Mouse (Mus musculus) forebrain, embryonic 16.5 days (tissue): Measurements from ENCODE around the gene Krtap19-2. TPM values are rescaled to one million over a fixed set of nuclear protein-coding genes. Genes with fewer than 3 reads are reported as not detected.

Experiments used
- ATAC-seq: fragments of 200-750 bp; cut with Nextera tagmentation; 2 replicates; pipeline ENCODE4 v1.8.0; 2017; ENCODE audit warnings: mild to moderate bottlenecking, moderate library complexity
- H3K27ac ChIP-seq: fragments of 300-500 bp; sonication (generic); 2 replicates; pipeline ENCODE4 v1.5.1; 2014; ENCODE audit warnings: low read length, control low read depth
- H3K27me3 ChIP-seq: fragments of 300-500 bp; sonication (generic); replicated peaks from 2 replicates; pipeline ENCODE4 v1.6.1; 2014; ENCODE audit warnings: low read length; ENCODE audit not compliant: control insufficient read depth, insufficient read depth
- H3K36me3 ChIP-seq: fragments of 300-500 bp; sonication (generic); 2 replicates; pipeline ENCODE4 v1.6.1; 2014; ENCODE audit not compliant: control insufficient read depth, insufficient read depth
- H3K4me1 ChIP-seq: fragments of 300-500 bp; sonication (generic); replicated peaks from 2 replicates; pipeline ENCODE4 v1.6.1; 2014; ENCODE audit warnings: low read length; ENCODE audit not compliant: control insufficient read depth, insufficient read depth
- H3K4me2 ChIP-seq: fragments of 300-500 bp; sonication (generic); 2 replicates; pipeline ENCODE4 v1.6.1; 2014; ENCODE audit warnings: mild to moderate bottlenecking, low read length, control low read depth
- H3K4me3 ChIP-seq: fragments of 300-500 bp; sonication (generic); replicated peaks from 2 replicates; pipeline ENCODE4 v1.5.1; 2014; ENCODE audit warnings: mild to moderate bottlenecking, low read length, control low read depth
- H3K9ac ChIP-seq: fragments of 300-500 bp; sonication (generic); replicated peaks from 2 replicates; pipeline ENCODE4 v1.6.1; 2014; ENCODE audit warnings: low read depth, low read length, control low read depth
- H3K9me3 ChIP-seq: fragments of 300-500 bp; sonication (generic); 2 replicates; pipeline ENCODE4 v1.6.1; 2016; ENCODE audit warnings: low read length; ENCODE audit not compliant: control insufficient read depth
- WGBS: fragments of 180-500 bp; shearing (Covaris S2); extraction: QIAGEN DNeasy Blood & Tissue Kit; methylation state at CpG from one replicate; pipeline ENCODE4 v1.1.7; 2014; 5-methylcytosine and 5-hydroxymethylcytosine counted together
- polyA plus RNA-seq: library from polyadenylated mRNA; unstranded; fragments of >200 nt; fragmentation: Nextera tagmentation; extraction: Ambion mirVana; gene quantifications from 2 replicates; pipeline ENCODE4 v1.2.1, GENCODE M21; 2015

Gene Krtap19-2
- polyA plus RNA-seq, 1 experiment from 2014 or later = not detected

DNA sequence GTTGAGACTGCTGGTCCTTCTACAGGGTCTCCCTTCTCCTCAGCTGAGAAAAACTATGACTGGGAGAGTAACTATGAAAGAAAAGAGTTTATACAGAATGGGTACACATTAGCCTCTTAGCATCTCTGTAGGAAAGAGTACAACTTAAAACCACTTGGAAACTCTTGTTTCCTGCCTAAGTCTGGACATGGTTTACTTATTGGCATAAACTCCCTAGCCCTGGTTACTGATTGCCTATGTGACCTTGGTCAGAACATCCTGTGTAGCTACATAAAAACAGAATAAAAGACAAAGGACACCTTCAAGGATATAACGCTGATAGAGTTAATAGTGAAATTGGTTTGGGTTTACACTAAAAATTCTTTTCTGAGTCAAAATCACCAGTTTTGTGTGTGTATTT, 26.7 kb downstream of the Krtap19-2 start:
- no peaks in the 10 kb centered on the region for H3K36me3 ChIP-seq
- no peak overlapping the region for H3K4me3 ChIP-seq
- no peak overlapping the region for H3K27ac ChIP-seq
- H3K4me2 ChIP-seq = no peak overlapping the region
- no peak for ATAC-seq
- no peaks in the 10 kb centered on the region for H3K9me3 ChIP-seq
- H3K4me1 ChIP-seq = no peaks in the 10 kb centered on the region
- WGBS = 96% methylated on average over 1 of the region's 1 CpGs
- no peaks in the 10 kb centered on the region for H3K27me3 ChIP-seq
- no peak overlapping the region for H3K9ac ChIP-seq

DNA sequence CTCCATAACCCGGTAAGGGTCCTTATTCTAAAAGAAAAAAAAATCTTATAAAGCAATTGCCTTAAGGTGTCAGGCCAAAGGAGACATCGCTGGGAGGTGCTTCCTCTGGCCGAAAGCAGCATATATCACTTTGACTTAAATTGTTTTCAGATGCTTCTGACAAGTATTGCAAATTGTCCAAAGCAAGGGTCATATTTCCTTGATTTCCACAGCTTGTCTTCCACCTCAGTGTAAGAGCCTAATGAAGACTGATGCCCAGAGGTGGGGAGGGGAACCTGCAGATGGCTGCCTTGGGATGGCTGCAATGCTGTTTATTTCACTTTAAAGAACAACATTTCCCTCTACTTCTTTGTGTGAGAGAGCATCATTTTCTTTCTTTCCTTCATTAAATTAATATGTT, 47.1 kb downstream of the Krtap19-2 start:
- WGBS = 68% methylated on average over 3 of the region's 3 CpGs
- no peaks in the 10 kb centered on the region for H3K27me3 ChIP-seq
- H3K36me3 ChIP-seq = no peaks in the 10 kb centered on the region
- H3K27ac ChIP-seq = no peak overlapping the region
- H3K9me3 ChIP-seq = no peaks in the 10 kb centered on the region
- ATAC-seq = no peak
- H3K4me3 ChIP-seq = no peak overlapping the region
- no peak overlapping the region for H3K4me2 ChIP-seq
- H3K4me1 ChIP-seq = no peaks in the 10 kb centered on the region
- no peak overlapping the region for H3K9ac ChIP-seq

DNA sequence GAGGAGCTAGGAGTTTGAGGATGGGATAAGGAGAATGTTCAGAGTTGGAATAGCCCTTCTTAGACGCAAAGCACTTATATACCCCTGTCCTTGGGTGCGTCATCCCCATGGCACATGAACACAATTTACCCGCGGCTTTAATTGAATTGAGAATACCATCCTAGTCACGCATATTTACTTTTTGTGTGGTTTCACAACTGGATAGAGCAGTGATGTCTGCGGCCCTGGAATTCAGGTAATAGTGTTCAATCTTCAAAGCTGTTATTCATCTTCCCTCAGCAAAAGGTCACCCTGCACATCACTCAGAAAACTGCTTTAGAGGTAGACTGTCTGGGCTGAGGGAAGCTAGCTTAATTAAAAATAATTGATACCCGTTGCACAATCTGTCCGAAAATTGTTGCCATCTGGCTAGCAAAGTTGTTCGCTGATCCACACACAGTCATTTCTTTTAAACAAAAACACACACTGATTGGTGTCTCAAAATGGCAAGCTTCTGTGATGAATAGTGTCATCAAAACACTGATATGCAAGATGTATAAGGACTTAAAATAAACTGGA, 47.9 kb downstream of the Krtap19-2 start, which contains the start of gene Krtap14:
Krtap14 (minus strand) TSS at position 51 of the 558 bp plus-strand sequence.
- Histone ChIP-seq H3K4me3 (no peak within 1 kb of the TSS), H3K9me3 (no peaks in the 10 kb centered on the region), H3K27me3 (no peaks in the 10 kb centered on the region), H3K4me1 (no peaks in the 10 kb centered on the region), H3K27ac (no peak within 1 kb of the TSS), H3K4me2 (no peak within 1 kb of the TSS), H3K9ac (no peak within 1 kb of the TSS), H3K36me3 (no peaks in the 10 kb centered on the region)
- ATAC-seq = peak; percentile 81
- WGBS = 62% methylated on average over 9 of the region's 9 CpGs

DNA sequence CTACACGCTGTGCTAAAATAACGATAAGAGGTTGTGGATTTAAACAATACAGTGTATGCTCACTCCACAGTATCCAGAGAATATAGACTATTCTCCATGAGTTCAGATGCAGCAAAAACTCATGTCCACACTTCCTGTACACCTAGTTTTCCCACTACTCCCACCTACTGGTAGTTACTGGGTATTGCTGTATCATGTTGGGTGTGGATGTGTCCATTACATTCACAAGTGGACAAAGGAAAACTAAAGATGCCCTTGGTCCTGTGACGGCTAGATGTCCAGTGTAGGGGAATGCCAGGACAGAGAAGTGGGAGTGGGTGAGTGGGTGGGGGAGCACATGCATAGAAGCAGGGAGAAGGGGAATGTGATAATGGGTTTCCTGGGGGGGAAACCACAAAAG, 50.3 kb downstream of the Krtap19-2 start:
- H3K9ac ChIP-seq = no peak overlapping the region
- no peak overlapping the region for H3K4me3 ChIP-seq
- 68% methylated on average over 3 of the region's 3 CpGs for WGBS
- no peaks in the 10 kb centered on the region for H3K36me3 ChIP-seq
- H3K4me2 ChIP-seq = no peak overlapping the region
- no peaks in the 10 kb centered on the region for H3K4me1 ChIP-seq
- no peaks in the 10 kb centered on the region for H3K9me3 ChIP-seq
- ATAC-seq = no peak
- no peak overlapping the region for H3K27ac ChIP-seq
- no peaks in the 10 kb centered on the region for H3K27me3 ChIP-seq

Other genes starting within 250 kb of the Krtap19-2 start
- not detected in 2 replicates for gene 2310079G19Rik, start 246.6 kb downstream of the Krtap19-2 start, polyA plus RNA-seq
- not detected in 2 replicates for gene Krtap26-1, start 226.5 kb downstream of the Krtap19-2 start, polyA plus RNA-seq
- gene Krtap27-1, start 202.6 kb downstream of the Krtap19-2 start, polyA plus RNA-seq = not detected in 2 replicates
- gene 2310061N02Rik, start 166.3 kb downstream of the Krtap19-2 start, polyA plus RNA-seq = not detected in 2 replicates
- not detected in 2 replicates for gene Krtap13-1, start 145.4 kb downstream of the Krtap19-2 start, polyA plus RNA-seq
- gene Krtap13, start 122.6 kb downstream of the Krtap19-2 start, polyA plus RNA-seq = not detected in 2 replicates
- 0.45 TPM in 1 of 2 replicates, not detected in the other for gene 2310034C09Rik, start 115.4 kb downstream of the Krtap19-2 start, polyA plus RNA-seq
- gene 2310057N15Rik, start 100.1 kb downstream of the Krtap19-2 start, polyA plus RNA-seq = not detected in 2 replicates
- gene Gm5965, start 96.4 kb downstream of the Krtap19-2 start, polyA plus RNA-seq = not detected in 2 replicates
- not detected in 2 replicates for gene Gm20741, start 62.0 kb downstream of the Krtap19-2 start, polyA plus RNA-seq
- gene Krtap15, start 54.1 kb downstream of the Krtap19-2 start, polyA plus RNA-seq = not detected in 2 replicates
- gene Krtap14, start 48.1 kb downstream of the Krtap19-2 start, polyA plus RNA-seq = not detected in 2 replicates
- not detected in 2 replicates for gene Krtap19-1, start 4.9 kb downstream of the Krtap19-2 start, polyA plus RNA-seq
- not detected in 2 replicates for gene Krtap19-3, start 3.8 kb upstream of the Krtap19-2 start, polyA plus RNA-seq
- not detected in 2 replicates for gene Krtap19-4, start 10.8 kb upstream of the Krtap19-2 start, polyA plus RNA-seq
- gene Krtap19-5, start 22.2 kb upstream of the Krtap19-2 start, polyA plus RNA-seq = not detected in 2 replicates
- gene Krtap19-9b, start 58.0 kb upstream of the Krtap19-2 start, polyA plus RNA-seq = not detected in 2 replicates
- not detected in 2 replicates for gene Krtap16-3, start 88.6 kb upstream of the Krtap19-2 start, polyA plus RNA-seq
- not detected in 2 replicates for gene Krtap22-2, start 136.5 kb upstream of the Krtap19-2 start, polyA plus RNA-seq
- gene Gm10229, start 141.0 kb upstream of the Krtap19-2 start, polyA plus RNA-seq = not detected in 2 replicates
- not detected in 2 replicates for gene Krtap6-1, start 157.4 kb upstream of the Krtap19-2 start, polyA plus RNA-seq
- gene Gm10228, start 167.2 kb upstream of the Krtap19-2 start, polyA plus RNA-seq = not detected in 2 replicates
- not detected in 2 replicates for gene Krtap6-5, start 173.6 kb upstream of the Krtap19-2 start, polyA plus RNA-seq
- gene 1110025L11Rik, start 189.7 kb upstream of the Krtap19-2 start, polyA plus RNA-seq = not detected in 2 replicates
- gene Krtap6-3, start 209.7 kb upstream of the Krtap19-2 start, polyA plus RNA-seq = not detected in 2 replicates